Comparison of ENCODE assay signal across 19 mouse cellular contexts in the genomic region with DNA sequence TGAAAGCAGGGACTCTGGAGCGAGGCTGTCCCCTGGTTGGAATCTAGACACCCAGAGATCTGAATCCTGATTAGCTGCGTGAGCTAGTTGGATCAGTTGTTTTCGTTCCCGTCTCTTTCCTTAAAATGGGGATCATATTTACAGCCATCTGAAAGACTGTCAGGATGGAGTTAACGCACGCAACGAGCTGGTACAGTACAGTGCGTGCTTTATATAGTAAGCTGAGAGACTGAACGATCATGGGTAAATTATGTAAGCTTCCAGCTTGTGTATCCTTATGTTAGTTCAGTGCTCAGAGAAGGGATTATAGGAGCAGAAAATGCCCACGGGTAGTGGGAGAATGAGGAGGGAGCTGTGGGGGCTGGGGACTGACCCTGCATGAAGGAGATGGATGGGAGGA. TPM values are rescaled to one million over a fixed set of nuclear protein-coding genes. Genes with fewer than 3 reads are reported as not detected.
DNase-seq lines count a peak whose midpoint lies in the region; ATAC-seq and TF ChIP-seq lines count a peak whose summit lies in the region.
"Had no signal": no experiment of that assay in that cellular context is flagged by ENCODE, and none has a peak within 500 bp of the region (broad histone marks: within the 10 kb centered on the region; RNA-seq: fewer than 3 reads in every experiment).

No protein-coding gene starts in this region.

- H3K9me3 ChIP-seq in forebrain, embryonic 15.5 days = no peaks in the 10 kb centered on the region
- no peaks in the 10 kb centered on the region for H3K9me3 ChIP-seq in forebrain, embryonic 13.5 days (replicated peaks)
- no peaks in the 10 kb centered on the region for H3K9me3 ChIP-seq in hindbrain, embryonic 12.5 days (replicated peaks)
- H3K9me3 ChIP-seq in hindbrain, embryonic 14.5 days (ENCODE audit: control insufficient read depth, low read length) = no peaks in the 10 kb centered on the region
- H3K9me3 ChIP-seq: heart, embryonic 15.5 days; hindbrain, embryonic 15.5 days had no signal

- H3K36me3 ChIP-seq in forebrain, embryonic 15.5 days = no peaks in the 10 kb centered on the region
- H3K36me3 ChIP-seq in forebrain, embryonic 13.5 days (ENCODE audit: poor library complexity, severe bottlenecking) = no peaks in the 10 kb centered on the region
- no peaks in the 10 kb centered on the region for H3K36me3 ChIP-seq in hindbrain, embryonic 12.5 days
- no peaks in the 10 kb centered on the region for H3K36me3 ChIP-seq in hindbrain, embryonic 14.5 days (replicated peaks; ENCODE audit: control insufficient read depth, insufficient read depth)
- H3K36me3 ChIP-seq: heart, embryonic 15.5 days; hindbrain, embryonic 15.5 days had no signal

- 75% methylated on average over 10 of the region's 10 CpGs for WGBS in forebrain, embryonic 15.5 days
- 82% methylated on average over 10 of the region's 10 CpGs for WGBS in forebrain, embryonic 13.5 days
- 86% methylated on average over 10 of the region's 10 CpGs for WGBS in hindbrain, embryonic 12.5 days
- WGBS in hindbrain, embryonic 14.5 days = 90% methylated on average over 10 of the region's 10 CpGs

- peak overlapping the region; percentile 33; the same call in 1 of the 2 replicates for H3K27ac ChIP-seq in forebrain, embryonic 15.5 days (replicated peaks)
- H3K27ac ChIP-seq in forebrain, embryonic 13.5 days = no peak overlapping the region
- H3K27ac ChIP-seq in hindbrain, embryonic 12.5 days = no peak overlapping the region
- H3K27ac ChIP-seq in hindbrain, embryonic 14.5 days = no peak overlapping the region
- peak overlapping the region; percentile 15; the same call in 1 of the 2 replicates for H3K27ac ChIP-seq in cortical plate, adult 2 months (ENCODE audit: insufficient read depth, low read length)
- H3K27ac ChIP-seq: heart, adult 2 months; heart, embryonic 15.5 days; hindbrain, embryonic 15.5 days had no signal

- H3K4me2 ChIP-seq in forebrain, embryonic 15.5 days (replicated peaks) = no peak overlapping the region
- no peak overlapping the region for H3K4me2 ChIP-seq in forebrain, embryonic 13.5 days
- H3K4me2 ChIP-seq in hindbrain, embryonic 12.5 days (replicated peaks) = no peak overlapping the region
- no peak overlapping the region for H3K4me2 ChIP-seq in hindbrain, embryonic 14.5 days (replicated peaks)
- H3K4me2 ChIP-seq: heart, embryonic 11.5 days; heart, embryonic 15.5 days; hindbrain, embryonic 15.5 days had no signal

- intact Hi-C loops in left cerebral cortex, postnatal 14 days (cut with DNase I) = no loop called here

- H3K9ac ChIP-seq in forebrain, embryonic 15.5 days (replicated peaks) = no peak overlapping the region
- H3K9ac ChIP-seq in forebrain, embryonic 13.5 days = no peak overlapping the region
- 0 out of 2 replicates have a peak overlapping the region, but pooled peaks have one; percentile 14 for H3K9ac ChIP-seq in hindbrain, embryonic 12.5 days
- H3K9ac ChIP-seq in hindbrain, embryonic 14.5 days = no peak overlapping the region
- H3K9ac ChIP-seq: heart, embryonic 15.5 days; hindbrain, embryonic 15.5 days had no signal

- TF ChIP-seq POLR2A in cortical plate, adult 2 months (IDR thresholded peaks at IDR 0.05; ENCODE audit: extremely low read depth, insufficient read depth, low read length) = no peak

- H3K4me3 ChIP-seq in forebrain, embryonic 15.5 days = no peak overlapping the region
- no peak overlapping the region for H3K4me3 ChIP-seq in forebrain, embryonic 13.5 days
- H3K4me3 ChIP-seq in hindbrain, embryonic 12.5 days = no peak overlapping the region
- no peak overlapping the region for H3K4me3 ChIP-seq in hindbrain, embryonic 14.5 days (replicated peaks; ENCODE audit: low read length)
- H3K4me3 ChIP-seq in cortical plate, adult 2 months (ENCODE audit: insufficient read depth, low read length) = no peak overlapping the region
- H3K4me3 ChIP-seq: heart, adult 2 months; heart, embryonic 15.5 days; hindbrain, embryonic 15.5 days had no signal

- no peak for DNase-seq in hindbrain, embryonic 14.5 days (ENCODE audit: low spot score)
- DNase-seq in left cerebral cortex, postnatal 14 days (ENCODE audit: low spot score in 2 of 2) = peak; percentile 44 to 74
- DNase-seq in left cerebral cortex, adult 8-10 months (ENCODE audit: low spot score in 2 of 2) = no peak
- no peak for DNase-seq in cerebellum, adult 18-20 months
- DNase-seq: adrenal gland, postnatal 10 days; cerebellum, adult 2 months; cerebellum, postnatal 10 days; embryo, embryonic 11 days; gastrocnemius, postnatal 14 days; heart, adult 2 months; heart, postnatal 14 days had no signal

- TF ChIP-seq CTCF in cortical plate, adult 2 months (IDR thresholded peaks at IDR 0.05; ENCODE audit: extremely low read depth, insufficient read depth, low read length) = no peak

- H3K4me1 ChIP-seq in forebrain, embryonic 15.5 days = peaks cover 12% of the 10 kb centered on the region
- peaks cover 13% of the 10 kb centered on the region for H3K4me1 ChIP-seq in forebrain, embryonic 13.5 days
- peaks cover 15% of the 10 kb centered on the region for H3K4me1 ChIP-seq in hindbrain, embryonic 12.5 days
- peaks cover 17% of the 10 kb centered on the region; the same call in 1 of the 2 replicates for H3K4me1 ChIP-seq in hindbrain, embryonic 14.5 days (replicated peaks; ENCODE audit: control insufficient read depth, insufficient read depth, low read length)
- peaks cover 12% of the 10 kb centered on the region for H3K4me1 ChIP-seq in cortical plate, adult 2 months (ENCODE audit: control insufficient read depth, insufficient read depth, low read length)
- H3K4me1 ChIP-seq: heart, embryonic 15.5 days had no signal

- no peaks in the 10 kb centered on the region for H3K27me3 ChIP-seq in forebrain, embryonic 15.5 days
- H3K27me3 ChIP-seq in forebrain, embryonic 13.5 days = no peaks in the 10 kb centered on the region
- H3K27me3 ChIP-seq in hindbrain, embryonic 12.5 days = no peaks in the 10 kb centered on the region
- H3K27me3 ChIP-seq in hindbrain, embryonic 14.5 days (ENCODE audit: control insufficient read depth, insufficient read depth, low read length) = no peaks in the 10 kb centered on the region
- H3K27me3 ChIP-seq: heart, embryonic 15.5 days; hindbrain, embryonic 15.5 days had no signal

- no peak for ATAC-seq in forebrain, embryonic 15.5 days (replicated peaks)
- ATAC-seq in forebrain, embryonic 13.5 days = no peak
- no peak for ATAC-seq in hindbrain, embryonic 12.5 days (ENCODE audit: low FRiP score)
- ATAC-seq in hindbrain, embryonic 14.5 days (ENCODE audit: low FRiP score) = no peak
- ATAC-seq: intestine, embryonic 16.5 days had no signal

RNA-seq across cellular contexts. Expression of gene Nod2, which starts 24.5 kb away (rescaled TPM):
- polyA plus RNA-seq in forebrain, embryonic 15.5 days (2015; fragmentation: Nextera tagmentation; extraction: Ambion mirVana) = 0.15 and 0.20 TPM in 2 replicates
- 0.06 and 0.10 TPM in 2 replicates for polyA plus RNA-seq in forebrain, embryonic 13.5 days (2015; fragmentation: Nextera tagmentation; extraction: Ambion mirVana)
- 0.13 and 0.25 TPM in 2 replicates for polyA plus RNA-seq in hindbrain, embryonic 12.5 days (2016; fragmentation: Nextera tagmentation; extraction: Ambion mirVana)
- polyA plus RNA-seq in hindbrain, embryonic 14.5 days (2014; fragmentation: Nextera tagmentation; extraction: Ambion mirVana) = 0.07 and 0.10 TPM in 2 replicates
- total RNA-seq in left cerebral cortex, postnatal 14 days (2021) = under 1 TPM; 0.51 to 0.53 TPM
- 1 to 10 TPM in 1 of 4 experiments, under 1 TPM in 3; 0.62 to 1.0 (median 0.84) TPM for total RNA-seq in left cerebral cortex, adult 8-10 months (2022)
- 0.13 and 0.31 TPM in 2 replicates for polyA plus RNA-seq in cortical plate, adult 2 months (2012; rRNA removed)
- polyA plus RNA-seq: hindbrain, embryonic 15.5 days had no signal

RNA-seq across cellular contexts. Expression of gene Cyld, which starts 25.3 kb away (rescaled TPM):
- 14.3 and 16.8 TPM in 2 replicates for polyA plus RNA-seq in forebrain, embryonic 15.5 days (2015; fragmentation: Nextera tagmentation; extraction: Ambion mirVana)
- polyA plus RNA-seq in forebrain, embryonic 13.5 days (2015; fragmentation: Nextera tagmentation; extraction: Ambion mirVana) = 13.7 and 14.5 TPM in 2 replicates
- 18.3 and 19.3 TPM in 2 replicates for polyA plus RNA-seq in hindbrain, embryonic 12.5 days (2016; fragmentation: Nextera tagmentation; extraction: Ambion mirVana)
- polyA plus RNA-seq in hindbrain, embryonic 14.5 days (2014; fragmentation: Nextera tagmentation; extraction: Ambion mirVana) = 19.2 and 19.9 TPM in 2 replicates
- total RNA-seq in left cerebral cortex, postnatal 14 days (2021) = 10 to 100 TPM; 73.8 to 85.9 TPM
- total RNA-seq in left cerebral cortex, adult 8-10 months (2022) = 100 to 1,000 TPM; 113 to 134 (median 127) TPM
- polyA plus RNA-seq in cortical plate, adult 2 months (2012; rRNA removed) = 26.9 and 31.0 TPM in 2 replicates

RNA-seq across cellular contexts. Expression of gene Snx20, which starts 35.6 kb away (rescaled TPM):
- polyA plus RNA-seq in forebrain, embryonic 15.5 days (2015; fragmentation: Nextera tagmentation; extraction: Ambion mirVana) = 0.81 and 1.2 TPM in 2 replicates
- polyA plus RNA-seq in forebrain, embryonic 13.5 days (2015; fragmentation: Nextera tagmentation; extraction: Ambion mirVana) = 0.47 and 0.80 TPM in 2 replicates
- 1.5 and 1.7 TPM in 2 replicates for polyA plus RNA-seq in hindbrain, embryonic 12.5 days (2016; fragmentation: Nextera tagmentation; extraction: Ambion mirVana)
- polyA plus RNA-seq in hindbrain, embryonic 14.5 days (2014; fragmentation: Nextera tagmentation; extraction: Ambion mirVana) = 1.4 and 1.7 TPM in 2 replicates
- 1 to 10 TPM; 1.8 to 2.0 TPM for total RNA-seq in left cerebral cortex, postnatal 14 days (2021)
- 1 to 10 TPM; 1.1 to 4.1 (median 2.3) TPM for total RNA-seq in left cerebral cortex, adult 8-10 months (2022)
- 1.1 and 1.6 TPM in 2 replicates for polyA plus RNA-seq in cortical plate, adult 2 months (2012; rRNA removed)

Comparison
In these comparisons a context has a peak if more than half of its experiments do, and no peak if none do; other contexts are left out.
1. H3K27ac ChIP-seq: peak in forebrain, embryonic 15.5 days (single experiment) and cortical plate, adult 2 months (single experiment); none in forebrain, embryonic 13.5 days (single experiment), hindbrain, embryonic 12.5 days (single experiment) and hindbrain, embryonic 14.5 days (single experiment).
2. DNase-seq: peak in left cerebral cortex, postnatal 14 days (2 of 2); none in hindbrain, embryonic 14.5 days (single experiment), left cerebral cortex, adult 8-10 months (0 of 2) and cerebellum, adult 18-20 months (0 of 2).